Comparison of ENCODE assay signal across 10 mouse cellular contexts in the genomic region with DNA sequence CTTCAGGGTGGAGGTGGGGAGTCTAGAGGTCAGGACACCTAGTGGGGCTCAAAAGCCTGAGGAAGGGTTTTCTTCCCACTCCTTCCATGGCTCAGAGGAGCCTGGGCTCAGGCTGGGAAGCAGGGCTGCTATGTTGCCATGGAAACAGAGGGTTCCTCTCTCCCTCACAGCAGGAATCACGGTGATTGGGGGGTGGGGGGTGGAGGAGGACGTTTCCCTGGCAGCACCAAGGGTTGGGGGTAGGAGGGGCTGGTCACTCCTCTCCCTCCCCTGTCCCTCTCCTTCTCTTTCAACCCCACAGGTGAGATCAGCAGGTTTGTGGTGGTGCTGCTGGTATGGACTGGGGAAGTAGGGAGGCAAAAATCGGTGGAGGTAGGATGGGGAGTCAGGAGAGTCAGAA. TPM values are rescaled to one million over a fixed set of nuclear protein-coding genes. Genes with fewer than 3 reads are reported as not detected.
DNase-seq lines count a peak whose midpoint lies in the region; ATAC-seq lines count a peak whose summit lies in the region.
"Had no signal": no experiment of that assay in that cellular context is flagged by ENCODE, and none has a peak within 500 bp of the region (broad histone marks: within the 10 kb centered on the region; RNA-seq: fewer than 3 reads in every experiment).

No protein-coding gene starts in this region.

- peak; percentile 43 for DNase-seq in forebrain, embryonic 10.5 days (ENCODE audit: extremely low spot score, low spot score)
- peak; percentile 75 for DNase-seq in hindbrain, embryonic 14.5 days (ENCODE audit: low spot score)
- peak; percentile 43 to 48 for DNase-seq in right cerebral cortex, postnatal 36 days (ENCODE audit: low spot score in 2 of 2)
- DNase-seq in ovary, adult 18-20 months (ENCODE audit: low spot score), result no peak
- no peak for DNase-seq in B cell, adult 2 months
- DNase-seq: heart, postnatal 10 days; lung, embryonic 14.5 days had no signal

- H3K27me3 ChIP-seq in forebrain, embryonic 10.5 days (ENCODE audit: poor library complexity, severe bottlenecking), result peaks cover 82% of the 10 kb centered on the region
- no peaks in the 10 kb centered on the region for H3K27me3 ChIP-seq in hindbrain, embryonic 14.5 days (ENCODE audit: control insufficient read depth, insufficient read depth, low read length)
- H3K27me3 ChIP-seq in midbrain, embryonic 12.5 days, result peaks cover 10% of the 10 kb centered on the region; the same call in 1 of the 2 replicates
- H3K27me3 ChIP-seq in kidney, embryonic 16.5 days (ENCODE audit: insufficient read depth, low read length), result no peaks in the 10 kb centered on the region

- H3K36me3 ChIP-seq in forebrain, embryonic 10.5 days (replicated peaks), result no peaks in the 10 kb centered on the region
- no peaks in the 10 kb centered on the region for H3K36me3 ChIP-seq in hindbrain, embryonic 14.5 days (replicated peaks; ENCODE audit: control insufficient read depth, insufficient read depth)
- H3K36me3 ChIP-seq in midbrain, embryonic 12.5 days, result no peaks in the 10 kb centered on the region
- no peaks in the 10 kb centered on the region for H3K36me3 ChIP-seq in kidney, embryonic 16.5 days (ENCODE audit: insufficient read depth, low read length)

- H3K4me1 ChIP-seq in forebrain, embryonic 10.5 days, result peaks cover 43% of the 10 kb centered on the region
- H3K4me1 ChIP-seq in hindbrain, embryonic 14.5 days (replicated peaks; ENCODE audit: control insufficient read depth, insufficient read depth, low read length), result peaks cover 33% of the 10 kb centered on the region
- H3K4me1 ChIP-seq in midbrain, embryonic 12.5 days, result peaks cover 39% of the 10 kb centered on the region
- peaks cover 10% of the 10 kb centered on the region; the same call in 1 of the 2 replicates for H3K4me1 ChIP-seq in kidney, embryonic 16.5 days (ENCODE audit: insufficient read depth, low read length)

- ATAC-seq in hindbrain, embryonic 14.5 days (ENCODE audit: low FRiP score), result peak; percentile 68
- peak; percentile 57 for ATAC-seq in midbrain, embryonic 12.5 days (ENCODE audit: low FRiP score, low read depth)
- ATAC-seq in kidney, embryonic 16.5 days (ENCODE audit: low FRiP score, low TSS enrichment), result no peak

- peak overlapping the region; percentile 21 for H3K4me2 ChIP-seq in hindbrain, embryonic 14.5 days (replicated peaks)
- H3K4me2 ChIP-seq in midbrain, embryonic 12.5 days (replicated peaks), result peak overlapping the region; percentile 29
- no peak overlapping the region for H3K4me2 ChIP-seq in kidney, embryonic 16.5 days (replicated peaks; ENCODE audit: low read depth, low read length)
- H3K4me2 ChIP-seq: lung, embryonic 14.5 days had no signal

- H3K27ac ChIP-seq in forebrain, embryonic 10.5 days, result peak overlapping the region; percentile 53
- H3K27ac ChIP-seq in hindbrain, embryonic 14.5 days, result peak overlapping the region; percentile 62; the same call in 1 of the 2 replicates
- no peak overlapping the region for H3K27ac ChIP-seq in midbrain, embryonic 12.5 days (replicated peaks)
- H3K27ac ChIP-seq in kidney, embryonic 16.5 days (ENCODE audit: low read length), result no peak overlapping the region

- H3K4me3 ChIP-seq in forebrain, embryonic 10.5 days, result no peak overlapping the region
- H3K4me3 ChIP-seq in hindbrain, embryonic 14.5 days (replicated peaks; ENCODE audit: low read length), result no peak overlapping the region
- H3K4me3 ChIP-seq in midbrain, embryonic 12.5 days, result no peak overlapping the region
- no peak overlapping the region for H3K4me3 ChIP-seq in kidney, embryonic 16.5 days (ENCODE audit: low read length)
- H3K4me3 ChIP-seq: erythroblast, embryonic 14.5 days had no signal

- peak overlapping the region; percentile 5 for H3K9ac ChIP-seq in hindbrain, embryonic 14.5 days
- H3K9ac ChIP-seq in midbrain, embryonic 12.5 days (replicated peaks), result no peak overlapping the region
- H3K9ac ChIP-seq in kidney, embryonic 16.5 days (replicated peaks; ENCODE audit: low read length), result no peak overlapping the region
- H3K9ac ChIP-seq: lung, embryonic 14.5 days had no signal

- WGBS in forebrain, embryonic 10.5 days, result 0% methylated on average over 3 of the region's 3 CpGs
- WGBS in hindbrain, embryonic 14.5 days, result 3% methylated on average over 3 of the region's 3 CpGs
- 0% methylated on average over 2 of the region's 3 CpGs for WGBS in midbrain, embryonic 12.5 days
- 0% methylated on average over 3 of the region's 3 CpGs for WGBS in kidney, embryonic 16.5 days

- no peaks in the 10 kb centered on the region for H3K9me3 ChIP-seq in forebrain, embryonic 10.5 days
- H3K9me3 ChIP-seq in hindbrain, embryonic 14.5 days (ENCODE audit: control insufficient read depth, low read length), result no peaks in the 10 kb centered on the region
- H3K9me3 ChIP-seq in midbrain, embryonic 12.5 days, result no peaks in the 10 kb centered on the region
- no peaks in the 10 kb centered on the region for H3K9me3 ChIP-seq in kidney, embryonic 16.5 days (ENCODE audit: low read length)

RNA-seq across cellular contexts. Expression of a gene that starts 40.4 kb away (rescaled TPM):
- polyA plus RNA-seq in forebrain, embryonic 10.5 days (2016; fragmentation: Nextera tagmentation; extraction: Ambion mirVana), result 31.0 and 31.4 TPM in 2 replicates
- polyA plus RNA-seq in hindbrain, embryonic 14.5 days (2014; fragmentation: Nextera tagmentation; extraction: Ambion mirVana), result 73.3 and 76.8 TPM in 2 replicates
- polyA plus RNA-seq in midbrain, embryonic 12.5 days (2016; fragmentation: Nextera tagmentation; extraction: Ambion mirVana), result 64.4 TPM in 2 replicates
- 38.0 and 46.7 TPM in 2 replicates for polyA plus RNA-seq in kidney, embryonic 16.5 days (2015; fragmentation: Nextera tagmentation; extraction: Ambion mirVana)

Comparison
In these comparisons a context has a peak if more than half of its experiments do, and no peak if none do; other contexts are left out.
1. DNase-seq: peak in forebrain, embryonic 10.5 days (single experiment), hindbrain, embryonic 14.5 days (single experiment) and right cerebral cortex, postnatal 36 days (2 of 2); none in ovary, adult 18-20 months (single experiment) and B cell, adult 2 months (0 of 2).
2. H3K27ac ChIP-seq: peak in forebrain, embryonic 10.5 days (single experiment) and hindbrain, embryonic 14.5 days (single experiment); none in midbrain, embryonic 12.5 days (single experiment) and kidney, embryonic 16.5 days (single experiment).